Mouse (Mus musculus): ENCODE measurements at regions not wholly inside any gene's neighbourhood (a gene's known extent, or its start where the extent isn't known, plus 50 kb on each side); places are given as distances from the start of the nearest gene placed in this dataset.
"Not testable (repeated sequence)": the region's sequence is repeated elsewhere in the genome, so short reads cannot be mapped to it uniquely, and the experiment has no call there.

DNA sequence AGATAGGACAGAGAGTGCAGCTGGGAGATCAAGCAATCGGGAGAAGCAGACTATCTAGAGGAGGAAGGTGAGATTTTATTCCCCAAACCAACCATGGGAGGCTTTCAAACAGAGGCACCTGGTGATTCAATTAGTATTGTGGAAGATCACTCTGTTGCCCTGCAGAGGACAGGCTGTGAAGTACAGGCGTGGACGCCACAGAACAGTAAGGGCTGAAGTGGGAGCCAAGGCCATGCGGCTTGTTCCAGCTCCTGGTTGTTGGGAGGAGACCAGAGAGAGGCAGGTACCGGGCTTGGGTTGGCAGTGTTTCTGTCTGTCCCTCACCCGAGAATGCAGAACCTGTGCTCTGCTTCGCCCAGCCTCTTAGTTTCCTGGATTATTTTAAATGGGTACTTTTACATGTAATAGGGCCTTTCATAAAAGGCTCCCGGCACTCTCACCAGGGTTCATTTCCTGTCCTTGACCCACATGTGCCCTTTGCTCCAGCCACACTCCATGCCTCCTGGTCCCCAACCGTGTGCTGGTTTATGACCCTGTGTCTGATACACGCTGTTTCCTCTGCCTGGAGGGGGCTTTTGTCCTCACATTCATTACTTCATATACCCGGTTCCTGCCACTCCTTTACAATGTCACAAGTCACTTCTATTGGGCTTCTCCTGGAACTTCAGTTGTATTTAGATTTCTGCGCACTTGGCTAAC is 58.3 kb downstream of the Vcpkmt start:
- ATAC-seq (ENCODE audit: insufficient number of reproducible peaks, low FRiP score, low TSS enrichment) = peak; percentile 82

DNA sequence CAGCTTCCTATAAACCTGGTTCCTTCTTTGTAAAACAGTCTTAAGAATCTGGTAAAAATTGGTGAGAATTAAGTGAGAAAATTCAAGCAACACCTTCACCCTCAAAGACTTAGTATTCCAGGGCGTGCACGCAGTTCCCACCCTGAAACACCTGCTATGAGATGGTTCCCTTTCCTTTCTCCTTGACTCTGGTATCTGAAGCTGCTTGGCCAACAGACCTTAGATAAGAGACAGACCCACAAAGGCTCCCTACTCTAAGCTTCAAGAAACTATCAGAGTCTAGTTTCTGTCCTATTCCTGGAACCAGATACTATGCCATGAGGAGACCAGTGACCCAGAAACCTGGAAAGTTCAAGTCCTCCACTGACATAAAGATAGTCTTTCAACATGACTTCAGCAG is 63.0 kb downstream of the Vcpkmt start:
- no peak for ATAC-seq (ENCODE audit: insufficient number of reproducible peaks, low FRiP score, low TSS enrichment)

DNA sequence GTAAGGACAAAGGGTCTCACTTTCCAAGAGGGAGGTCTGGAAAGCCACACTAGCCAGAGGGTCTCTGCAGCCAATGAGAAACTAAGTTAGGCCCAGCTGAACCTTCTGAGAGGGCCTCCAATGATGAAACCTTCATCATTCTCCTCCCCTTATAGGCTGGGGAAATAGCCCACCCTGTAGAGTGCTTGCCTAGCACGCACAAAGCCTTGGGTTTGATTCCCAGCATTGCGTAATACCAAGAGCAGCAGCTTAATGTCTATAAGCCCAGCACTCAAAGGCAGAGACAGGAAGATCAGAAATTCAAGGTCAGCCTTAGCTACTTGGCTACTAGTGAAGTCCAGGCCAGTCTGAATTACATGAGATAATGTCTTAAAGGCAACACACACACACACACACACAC is 63.8 kb downstream of the Vcpkmt start:
- no peak for ATAC-seq (ENCODE audit: insufficient number of reproducible peaks, low FRiP score, low TSS enrichment)

DNA sequence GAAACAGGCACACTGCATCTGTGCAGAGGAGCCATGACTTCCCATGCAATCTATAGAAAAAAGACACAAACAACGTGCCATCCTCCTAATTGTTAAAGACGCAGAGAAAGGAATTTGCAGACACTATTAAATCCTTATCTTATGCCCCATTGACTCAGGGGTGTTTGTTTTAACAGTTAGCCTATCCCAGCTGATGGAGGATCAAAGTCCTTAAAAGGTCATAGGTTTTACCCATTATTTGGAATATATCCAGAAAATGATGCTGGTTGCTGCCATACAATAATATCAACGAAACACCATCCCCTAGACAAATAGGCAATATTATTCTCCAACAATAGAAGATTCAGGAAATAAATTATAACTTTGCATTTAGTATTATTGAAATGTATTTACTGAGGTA is 65.2 kb downstream of the Vcpkmt start:
- no peak for ATAC-seq (ENCODE audit: insufficient number of reproducible peaks, low FRiP score, low TSS enrichment)

DNA sequence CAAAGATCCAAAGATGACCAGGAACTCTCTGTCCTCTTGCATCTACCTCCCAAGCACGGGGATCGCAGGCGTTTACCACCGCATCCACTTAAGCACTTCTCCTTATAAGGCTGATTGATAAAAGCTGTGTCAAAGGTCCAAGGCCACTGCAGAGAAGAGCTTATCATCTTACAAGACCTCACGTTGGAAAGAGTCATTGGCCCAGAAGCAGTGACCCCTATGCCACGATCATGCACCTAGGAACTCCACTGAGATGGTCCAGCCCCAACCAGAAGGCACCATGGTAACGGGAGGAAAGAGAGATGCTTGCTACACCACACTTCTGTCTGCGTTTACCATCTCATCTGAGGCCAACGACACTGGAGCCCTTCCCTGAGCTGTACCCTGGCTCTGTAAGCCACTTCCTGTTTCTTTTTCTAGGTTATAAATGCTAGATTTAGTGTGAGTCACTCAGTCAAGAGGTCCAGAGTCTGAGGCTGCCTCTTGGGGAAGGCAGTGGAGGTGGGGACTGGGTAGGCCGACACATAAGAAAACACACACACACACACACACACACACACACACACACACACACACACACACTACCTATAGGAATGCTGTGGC is 66.4 kb downstream of the Vcpkmt start:
- ATAC-seq (ENCODE audit: insufficient number of reproducible peaks, low FRiP score, low TSS enrichment) = no peak

DNA sequence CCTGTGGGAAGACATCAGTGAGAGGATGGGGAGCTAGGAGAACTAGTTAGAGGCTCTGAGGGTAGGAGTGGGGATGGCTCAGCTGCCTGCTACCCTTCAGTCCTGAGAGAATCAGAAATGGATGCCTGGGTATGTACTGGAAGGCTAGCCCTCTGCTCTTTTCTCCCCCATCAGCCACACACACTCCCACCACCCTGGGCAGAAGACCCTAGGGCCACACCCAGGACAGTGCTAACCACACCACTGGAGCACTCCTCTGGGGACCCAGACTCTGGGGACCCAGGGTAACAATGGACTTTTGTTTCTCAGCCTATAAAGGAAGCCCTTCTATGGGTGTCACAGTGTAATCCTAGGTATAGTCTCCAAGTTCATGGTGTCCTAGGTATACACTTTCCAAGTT is 67.0 kb downstream of the Vcpkmt start:
- no peak for ATAC-seq (ENCODE audit: insufficient number of reproducible peaks, low FRiP score, low TSS enrichment)

DNA sequence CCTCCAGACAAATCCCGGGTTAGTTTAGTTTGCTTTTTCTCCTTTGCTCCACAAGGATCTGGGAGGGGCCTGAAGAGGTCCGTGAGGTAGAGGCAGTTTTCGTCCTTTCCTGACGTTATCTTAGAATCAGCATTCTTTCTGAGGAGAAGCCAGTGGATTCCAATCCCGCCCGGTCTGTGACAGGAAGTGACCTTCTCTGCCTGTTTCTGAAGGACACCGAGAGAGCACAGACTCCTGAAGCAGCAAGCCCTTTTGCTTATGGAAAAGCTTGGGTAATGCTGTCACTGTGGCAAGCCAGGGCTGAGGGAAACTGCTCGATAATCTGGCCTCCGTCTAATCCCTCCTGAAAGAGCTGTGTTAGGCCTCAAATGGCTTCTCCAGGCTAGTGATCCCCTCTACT is 67.7 kb downstream of the Vcpkmt start:
- ATAC-seq (ENCODE audit: insufficient number of reproducible peaks, low FRiP score, low TSS enrichment) = no peak

DNA sequence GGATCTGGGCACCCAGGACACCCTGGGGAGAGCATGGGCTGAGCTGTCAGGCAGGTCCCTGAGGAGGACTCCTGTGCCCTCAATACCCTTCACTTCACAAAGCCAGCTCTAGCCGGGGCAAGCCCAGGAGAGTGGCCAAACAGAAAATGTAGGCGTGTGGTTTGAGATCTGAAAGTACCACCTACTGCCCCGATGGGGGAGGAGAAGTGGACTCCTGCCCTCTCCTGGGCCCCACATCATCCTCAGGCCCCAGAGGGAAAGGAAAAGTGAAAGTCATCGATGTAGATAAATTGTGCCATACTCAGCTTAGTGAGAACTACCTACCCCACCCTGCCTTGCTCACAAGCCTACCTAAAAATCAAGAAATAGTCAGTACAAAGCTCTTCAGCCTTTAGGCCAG is 69.7 kb downstream of the Vcpkmt start:
- no peak for ATAC-seq (ENCODE audit: insufficient number of reproducible peaks, low FRiP score, low TSS enrichment)

DNA sequence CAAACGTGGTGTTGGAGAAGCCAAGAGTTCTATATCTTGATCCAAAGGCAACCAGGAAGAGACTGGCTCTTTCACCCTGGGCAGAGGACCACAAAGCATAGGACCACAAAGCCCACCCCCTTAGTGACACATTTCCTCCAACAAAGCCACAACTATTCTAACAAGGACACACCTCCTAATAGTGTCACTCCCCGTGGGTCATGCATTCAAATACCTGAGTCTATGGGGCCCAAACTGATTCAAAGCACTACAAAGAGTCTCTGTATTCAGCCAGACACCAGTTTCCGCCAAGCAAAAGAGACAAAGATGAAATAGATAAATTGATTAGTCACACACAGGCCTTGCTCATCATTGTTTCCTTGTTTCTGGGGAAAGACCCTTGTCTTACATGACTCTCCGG is 72.1 kb downstream of the Vcpkmt start:
- ATAC-seq (ENCODE audit: insufficient number of reproducible peaks, low FRiP score, low TSS enrichment) = no peak

DNA sequence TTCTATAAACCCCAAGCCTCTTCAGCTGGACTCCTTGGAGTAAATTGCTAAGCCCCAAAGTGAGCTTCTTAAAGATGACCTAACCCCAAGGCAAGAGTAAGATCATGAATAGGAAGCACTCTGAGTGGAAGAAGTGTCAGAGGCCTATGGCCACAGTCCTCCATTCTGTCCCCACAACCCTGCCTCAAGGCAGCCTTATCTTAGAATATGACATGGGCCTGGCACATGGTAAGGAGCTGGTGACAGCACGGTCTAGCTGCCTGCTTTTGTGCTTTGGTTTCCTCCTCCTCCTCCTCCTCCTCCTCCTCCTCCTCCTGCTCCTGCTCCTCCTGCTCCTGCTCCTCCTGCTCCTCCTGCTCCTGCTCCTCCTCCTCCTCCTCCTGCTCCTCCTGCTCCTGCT is 73.6 kb downstream of the Vcpkmt start:
- ATAC-seq (ENCODE audit: insufficient number of reproducible peaks, low FRiP score, low TSS enrichment) = not testable (repeated sequence)

DNA sequence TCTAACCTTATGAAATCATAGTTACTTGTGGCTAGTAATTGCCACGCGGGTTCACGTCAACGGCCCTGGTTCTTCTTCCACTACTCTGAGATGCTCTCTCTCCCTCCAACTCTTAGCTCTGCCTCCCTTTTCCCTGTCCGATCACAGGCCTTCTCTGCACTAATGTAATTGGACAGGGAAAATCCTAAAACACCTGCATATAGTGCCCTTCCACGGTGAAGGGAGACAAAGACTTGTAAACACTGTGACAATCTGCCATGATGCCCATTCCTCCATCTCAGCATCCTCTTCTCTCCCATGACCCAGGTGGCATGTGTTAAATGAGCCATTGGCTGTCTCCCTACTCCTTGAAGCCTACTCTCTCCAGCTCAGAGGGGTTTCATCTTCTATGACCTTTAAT is 74.9 kb downstream of the Vcpkmt start:
- no peak for ATAC-seq (ENCODE audit: insufficient number of reproducible peaks, low FRiP score, low TSS enrichment)

DNA sequence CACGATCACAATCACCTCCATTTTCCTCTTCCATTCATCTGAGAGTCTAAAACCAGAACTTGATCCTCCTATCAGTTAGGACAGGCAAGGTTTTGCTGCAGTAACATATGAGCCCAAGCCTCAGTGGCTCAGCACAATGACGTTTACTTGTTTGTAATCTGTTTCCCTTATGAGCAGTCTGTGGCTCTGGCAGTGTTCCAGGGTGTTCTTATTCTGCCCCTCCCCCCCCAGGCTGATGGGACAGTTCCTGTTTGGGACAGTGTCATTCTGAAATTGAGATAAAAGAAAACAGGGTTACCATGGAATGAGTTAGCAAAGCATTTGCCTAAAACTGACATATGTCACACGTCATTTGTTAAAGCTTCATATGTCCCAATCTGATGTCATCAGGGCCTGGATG is 75.5 kb downstream of the Vcpkmt start:
- no peak for ATAC-seq (ENCODE audit: insufficient number of reproducible peaks, low FRiP score, low TSS enrichment)

DNA sequence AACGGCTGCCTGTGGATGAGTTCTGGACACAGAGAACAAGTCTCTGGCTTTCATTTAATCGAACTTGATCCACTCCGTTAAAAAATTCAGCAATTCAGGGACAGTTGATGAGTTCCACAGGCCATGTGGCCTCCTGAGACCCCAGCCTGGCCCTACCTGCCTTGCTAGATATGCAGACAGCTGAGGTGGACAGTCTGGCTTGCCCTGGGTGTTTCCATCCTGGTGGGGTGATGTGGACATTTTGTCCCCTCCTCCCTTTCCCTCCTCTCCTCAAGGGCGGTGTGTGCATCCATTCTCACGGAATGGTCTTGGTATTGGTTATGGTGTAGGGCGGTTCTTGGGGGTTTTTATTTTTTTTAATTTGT is 80.1 kb downstream of the Vcpkmt start:
- no peak for ATAC-seq (ENCODE audit: insufficient number of reproducible peaks, low FRiP score, low TSS enrichment)

DNA sequence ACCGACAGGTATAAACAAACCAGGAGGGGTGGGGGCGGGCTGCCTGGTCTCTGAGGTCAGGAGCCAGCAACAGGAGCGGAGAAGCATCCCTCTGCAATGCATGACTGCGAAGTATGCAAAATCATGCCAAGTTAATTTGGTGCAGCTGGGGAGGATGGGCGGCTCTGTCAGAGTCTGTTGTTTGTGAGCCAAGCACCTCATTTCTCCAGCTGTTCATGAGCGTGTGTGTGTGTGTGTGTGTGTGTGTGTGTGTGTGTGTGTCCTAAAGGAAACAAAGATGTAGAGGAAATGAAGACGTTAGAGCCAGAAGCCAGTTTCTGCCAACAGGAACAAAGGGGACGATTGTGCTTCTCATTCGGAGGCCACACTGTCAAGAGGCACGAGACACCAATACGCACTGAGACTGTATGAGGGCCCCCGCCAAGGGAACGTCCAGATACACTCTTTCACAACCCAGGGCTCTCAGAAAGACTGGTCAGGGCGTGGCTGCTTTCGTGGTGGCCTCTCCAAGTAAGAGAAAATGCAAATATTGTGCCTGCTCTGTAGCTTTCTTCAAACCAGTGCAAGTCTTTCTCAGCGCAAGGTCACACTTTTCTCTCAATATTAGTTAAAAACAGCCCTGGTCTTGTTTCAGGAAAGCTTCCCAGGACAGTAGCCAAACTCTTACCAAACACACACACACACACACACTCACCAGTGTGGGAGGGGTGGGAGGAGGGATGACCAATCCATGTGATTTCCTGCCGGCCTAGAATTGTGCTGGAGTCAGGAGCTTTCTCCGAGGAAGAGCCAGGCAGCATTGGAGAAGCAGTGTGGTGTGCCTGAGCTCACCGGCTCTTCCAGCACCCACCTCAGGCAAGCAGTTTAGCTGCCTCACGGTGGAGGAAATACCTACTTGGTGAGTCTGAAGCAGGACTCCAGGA is 80.8 kb downstream of the Vcpkmt start:
- no peak for ATAC-seq (ENCODE audit: insufficient number of reproducible peaks, low FRiP score, low TSS enrichment)

DNA sequence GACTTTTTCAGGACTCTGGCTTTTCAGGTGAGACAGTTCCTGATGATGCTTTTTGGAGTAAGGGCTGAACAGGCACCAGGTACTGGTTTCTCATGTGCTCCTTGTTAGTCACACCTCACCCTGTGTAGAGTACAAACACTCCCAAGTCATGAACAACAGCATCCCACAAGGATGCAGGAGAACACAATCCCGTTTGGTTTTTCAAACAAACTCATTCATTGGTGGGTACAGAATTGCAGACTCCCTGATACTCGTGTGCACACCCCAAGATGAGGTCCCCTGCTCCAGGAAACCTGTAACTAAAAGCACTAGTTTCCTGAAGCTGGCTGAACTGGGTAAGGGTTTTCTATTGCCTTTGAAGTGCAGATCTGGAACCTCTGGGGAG is 81.5 kb downstream of the Vcpkmt start:
- ATAC-seq (ENCODE audit: insufficient number of reproducible peaks, low FRiP score, low TSS enrichment) = no peak

DNA sequence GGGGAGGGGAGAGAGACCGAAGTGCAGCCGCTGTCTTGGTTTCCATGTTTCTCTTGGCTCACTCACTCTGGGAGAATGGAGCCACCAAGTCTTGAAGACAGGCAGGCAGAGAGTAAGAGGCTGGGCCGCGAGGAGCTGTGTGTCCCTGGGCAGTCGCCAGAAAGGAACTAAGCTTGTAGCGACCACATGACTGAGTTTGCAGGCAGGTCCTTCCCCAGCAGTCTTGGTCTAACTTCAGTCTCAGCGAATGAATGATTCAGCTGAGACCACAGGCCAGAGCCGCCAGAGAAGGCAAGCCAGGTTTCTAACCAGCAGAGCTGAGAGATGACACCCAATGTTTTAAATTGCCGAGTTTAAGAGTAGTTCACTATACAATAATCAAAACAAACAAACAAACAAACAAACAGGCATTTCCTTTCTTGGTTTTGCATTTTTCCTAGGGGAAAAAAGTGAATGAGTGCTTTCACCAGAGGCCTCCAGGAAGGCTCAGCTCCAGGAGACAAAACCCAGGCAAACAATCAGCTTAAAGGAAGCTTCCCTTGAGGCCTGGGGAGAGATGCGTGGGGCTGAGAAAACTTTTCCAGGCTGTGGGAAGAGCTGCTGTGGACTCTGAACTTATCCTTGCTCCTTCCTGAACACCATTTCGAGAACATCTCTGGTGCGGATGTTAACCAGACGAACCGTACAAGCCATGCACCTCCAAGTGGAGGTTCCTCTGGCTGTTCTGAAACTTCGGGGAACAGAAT is 82.1 kb downstream of the Vcpkmt start:
- no peak for ATAC-seq (ENCODE audit: insufficient number of reproducible peaks, low FRiP score, low TSS enrichment)

DNA sequence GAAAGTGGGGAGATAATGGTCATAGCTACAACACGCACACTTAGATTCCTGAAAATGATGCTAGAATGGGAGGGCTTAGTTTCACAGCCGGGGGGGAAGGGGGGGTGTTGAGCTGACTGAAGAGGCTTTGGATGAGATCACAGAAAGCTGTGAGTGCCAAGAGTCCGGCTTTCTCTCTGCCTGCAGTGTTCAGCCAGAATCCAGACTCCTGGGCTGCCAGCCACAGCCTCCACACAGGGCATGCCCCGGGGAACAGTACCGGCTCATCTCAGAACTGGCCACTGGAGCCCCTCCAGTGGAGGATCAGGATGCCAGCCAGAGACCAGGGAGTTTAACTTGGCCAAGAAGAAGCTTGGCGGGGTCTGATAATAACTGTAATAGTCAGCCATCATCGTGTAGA is 85.7 kb downstream of the Vcpkmt start:
- ATAC-seq (ENCODE audit: insufficient number of reproducible peaks, low FRiP score, low TSS enrichment) = peak; percentile 89

DNA sequence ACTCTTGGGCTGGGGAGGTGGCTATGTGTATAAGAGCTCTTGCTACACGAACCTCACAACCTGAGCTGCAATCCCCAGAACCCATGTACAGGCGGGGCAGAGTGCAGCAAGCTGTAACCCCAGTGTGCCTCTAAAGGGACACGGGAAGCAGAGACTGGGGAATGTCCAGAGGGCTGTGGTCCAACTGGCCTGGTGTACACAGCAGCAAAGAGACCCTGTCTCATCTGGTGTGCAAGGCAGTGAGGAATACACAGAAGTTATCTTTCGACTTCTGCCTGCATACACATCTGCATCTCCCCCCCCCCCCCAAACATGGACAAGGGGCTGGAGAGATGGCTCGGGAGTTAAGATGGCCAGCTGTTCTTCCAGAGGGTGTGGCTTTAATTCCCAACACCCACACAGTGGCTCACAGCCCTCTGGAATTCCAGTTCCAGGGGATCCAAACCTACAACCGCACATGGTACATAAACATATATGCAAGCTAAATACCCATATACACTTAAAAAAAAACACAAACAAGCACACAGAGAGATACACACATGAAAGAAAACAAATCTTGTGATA is 86.4 kb downstream of the Vcpkmt start:
- no peak for ATAC-seq (ENCODE audit: insufficient number of reproducible peaks, low FRiP score, low TSS enrichment)

DNA sequence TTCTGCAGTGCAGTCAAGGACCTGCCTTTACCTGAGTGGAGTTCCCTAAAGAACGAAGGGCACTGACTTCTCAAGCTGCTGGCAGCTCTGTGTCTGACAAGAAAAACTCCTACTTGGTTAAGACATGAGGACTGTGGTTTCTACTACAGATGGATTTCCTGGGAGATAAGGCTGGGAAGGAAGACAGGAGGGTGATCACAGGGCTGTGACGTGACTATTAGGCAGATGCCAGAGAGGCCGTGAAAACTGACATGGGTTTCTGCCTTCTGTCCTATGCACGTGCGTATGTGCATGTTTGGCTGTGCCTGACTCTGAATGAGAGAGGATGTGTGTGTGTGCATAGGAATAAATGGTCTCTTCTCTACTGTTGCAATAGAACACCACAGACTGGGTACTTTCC is 87.1 kb downstream of the Vcpkmt start:
- no peak for ATAC-seq (ENCODE audit: insufficient number of reproducible peaks, low FRiP score, low TSS enrichment)

DNA sequence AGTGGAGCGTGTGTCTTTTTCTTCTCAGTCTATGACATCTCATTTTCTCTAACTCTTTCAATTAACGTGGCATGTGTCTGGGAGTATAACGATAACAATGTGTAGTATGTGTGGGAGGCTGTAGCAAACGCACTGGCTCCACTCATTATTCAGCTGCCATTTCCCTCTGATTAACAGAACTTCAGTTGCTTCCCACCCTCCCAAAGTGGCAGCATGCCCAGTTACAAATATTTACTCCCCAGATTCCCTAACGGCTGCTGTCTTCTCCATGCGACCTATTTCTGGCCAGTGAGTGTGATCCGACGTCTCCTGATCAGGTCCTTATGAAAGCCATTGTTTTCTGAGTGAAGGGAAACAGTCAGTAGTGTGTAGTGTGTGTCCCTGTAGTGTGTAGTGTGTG is 88.2 kb downstream of the Vcpkmt start:
- no peak for ATAC-seq (ENCODE audit: insufficient number of reproducible peaks, low FRiP score, low TSS enrichment)

DNA sequence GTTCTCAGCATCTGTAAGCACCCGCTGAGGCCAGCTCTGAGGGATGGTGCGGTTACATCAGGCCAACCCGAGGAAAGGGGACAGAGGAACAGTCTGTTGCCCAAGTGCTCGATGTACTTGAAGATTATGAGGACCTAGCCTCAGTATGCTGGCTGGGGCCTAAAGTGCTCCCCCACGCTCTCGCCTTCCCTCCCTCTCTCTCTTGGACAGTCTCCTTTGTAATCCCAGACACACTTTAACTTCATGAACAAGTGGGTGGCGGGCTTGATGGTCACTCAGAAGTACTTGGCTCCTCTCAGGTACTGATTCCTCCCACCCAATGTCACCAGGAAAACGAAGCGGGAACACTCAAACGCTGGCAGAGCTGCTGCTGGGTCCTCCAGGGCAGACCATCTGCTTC is 93.1 kb downstream of the Vcpkmt start:
- ATAC-seq (ENCODE audit: insufficient number of reproducible peaks, low FRiP score, low TSS enrichment) = no peak
